Mouse (Mus musculus) limb, embryonic 12.5 days (tissue): ENCODE measurements around the gene Hrasls. TPM values are rescaled to one million over a fixed set of nuclear protein-coding genes. Genes with fewer than 3 reads are reported as not detected.

Source experiments
- ATAC-seq: fragments of 200-750 bp; cut with Nextera tagmentation; 2 replicates; pipeline ENCODE4 v1.8.0; 2017; ENCODE audit warnings: low read depth, moderate TSS enrichment; ENCODE audit not compliant: insufficient number of reproducible peaks, insufficient read depth, low FRiP score, low TSS enrichment
- H3K27ac ChIP-seq: fragments of 300-500 bp; sonication (generic); 2 replicates; pipeline ENCODE4 v1.5.1; 2016; ENCODE audit warnings: mild to moderate bottlenecking, moderate library complexity
- H3K27me3 ChIP-seq: fragments of 300-500 bp; sonication (generic); 2 replicates; pipeline ENCODE4 v1.6.1; 2016; ENCODE audit warnings: mild to moderate bottlenecking, moderate library complexity
- H3K36me3 ChIP-seq: fragments of 300-500 bp; sonication (generic); 2 replicates; pipeline ENCODE4 v1.6.1; 2016; ENCODE audit warnings: mild to moderate bottlenecking, moderate library complexity
- H3K4me1 ChIP-seq: fragments of 300-500 bp; sonication (generic); replicated peaks from 2 replicates; pipeline ENCODE4 v1.6.1; 2016
- H3K4me2 ChIP-seq: fragments of 300-500 bp; sonication (generic); 2 replicates; pipeline ENCODE4 v1.6.1; 2016; ENCODE audit warnings: mild to moderate bottlenecking, moderate library complexity
- H3K4me3 ChIP-seq: fragments of 300-500 bp; sonication (generic); replicated peaks from 2 replicates; pipeline ENCODE4 v1.5.1; 2016; ENCODE audit warnings: mild to moderate bottlenecking
- H3K9ac ChIP-seq: fragments of 300-500 bp; sonication (generic); replicated peaks from 2 replicates; pipeline ENCODE4 v1.6.1; 2016; ENCODE audit warnings: mild to moderate bottlenecking, moderate library complexity
- H3K9me3 ChIP-seq: fragments of 300-500 bp; sonication (generic); 2 replicates; pipeline ENCODE4 v1.6.1; 2016; ENCODE audit warnings: mild to moderate bottlenecking, moderate library complexity
- WGBS: fragments of 180-500 bp; shearing (Covaris S2); methylation state at CpG from one replicate; pipeline ENCODE4 v1.1.7; 2016; 5-methylcytosine and 5-hydroxymethylcytosine counted together
- polyA plus RNA-seq: library from polyadenylated mRNA; unstranded; fragments of >200 nt; fragmentation: Nextera tagmentation; extraction: Ambion mirVana; gene quantifications from 2 replicates; pipeline ENCODE4 v1.2.1, GENCODE M21; 2016

The Hrasls gene
- polyA plus RNA-seq, result 1.1 and 2.0 TPM in 2 replicates

- Histone ChIP-seq H3K4me2 (peak within 1 kb of the TSS; percentile 91), H3K9me3 (no peaks in the 10 kb centered on the region), H3K9ac (peak within 1 kb of the TSS; percentile 56), H3K27ac (no peak within 1 kb of the TSS), H3K27me3 (peaks cover 51% of the 10 kb centered on the region), H3K4me3 (peak within 1 kb of the TSS; percentile 47), H3K4me1 (peaks cover 19% of the 10 kb centered on the region), H3K36me3 (no peaks in the 10 kb centered on the region)
- 1% methylated on average over 39 of the region's 39 CpGs for WGBS
- ATAC-seq, result peak; percentile 77
Measured at GRCm38 (mm10) chr16:29209605-29210411, at the start of gene Hrasls. Gene Hrasls (plus strand): TSS chr16:29209695.

- Histone ChIP-seq H3K9me3 (no peaks in the 10 kb centered on the region; the same call in 1 of the 2 replicates), H3K4me1 (0 out of 2 replicates have a peak, but pooled peaks cover 3% of the 10 kb centered on the region), H3K4me2 (no peak overlapping the region), H3K27ac (no peak overlapping the region), H3K36me3 (no peaks in the 10 kb centered on the region), H3K4me3 (no peak overlapping the region), H3K9ac (no peak overlapping the region), H3K27me3 (no peaks in the 10 kb centered on the region)
- 84% methylated on average over 4 of the region's 4 CpGs for WGBS
- ATAC-seq, result no peak
Measured at GRCm38 (mm10) chr16:29162271-29162670, 47.2 kb upstream of the Hrasls start.

- H3K27ac ChIP-seq, result no peak overlapping the region
- WGBS, result 28% methylated on average over 4 of the region's 4 CpGs
Measured at GRCm38 (mm10) chr16:29167051-29167450, 42.4 kb upstream of the Hrasls start.

DNA sequence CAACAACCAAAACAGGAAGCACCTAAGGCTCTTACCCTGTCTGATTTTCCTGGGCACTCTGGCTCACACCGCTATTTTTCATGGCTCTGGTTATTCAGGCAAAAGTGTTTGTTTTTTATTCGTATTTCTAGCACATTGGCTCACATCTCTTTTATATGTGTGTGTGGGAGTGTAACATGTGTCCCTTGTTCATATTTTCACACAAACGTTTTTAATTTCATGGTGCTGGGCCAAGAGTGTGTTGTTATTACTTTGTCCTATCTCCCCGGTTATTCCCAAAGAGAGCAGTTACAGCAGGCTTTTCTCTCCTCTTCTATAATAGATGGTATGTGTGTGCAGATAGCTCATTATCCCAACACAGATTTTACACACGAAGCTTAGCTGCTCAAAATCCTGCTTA lies 37.8 kb upstream of the Hrasls start:
- Histone ChIP-seq H3K4me3 (no peak overlapping the region), H3K36me3 (no peaks in the 10 kb centered on the region), H3K27ac (no peak overlapping the region), H3K9ac (no peak overlapping the region), H3K27me3 (no peaks in the 10 kb centered on the region), H3K4me1 (no peaks in the 10 kb centered on the region), H3K4me2 (no peak overlapping the region), H3K9me3 (no peaks in the 10 kb centered on the region)
- 88% methylated on average over 5 of the region's 5 CpGs for WGBS
- no peak for ATAC-seq

More at GRCm38 (mm10) chr16:29167051-29167450, 42.4 kb upstream of the Hrasls start:
- no peak overlapping the region for H3K4me2 ChIP-seq
- no peaks in the 10 kb centered on the region for H3K9me3 ChIP-seq
- H3K9ac ChIP-seq, result no peak overlapping the region
- no peaks in the 10 kb centered on the region for H3K27me3 ChIP-seq
- ATAC-seq, result no peak
- H3K36me3 ChIP-seq, result no peaks in the 10 kb centered on the region
- H3K4me1 ChIP-seq, result 0 out of 2 replicates have a peak, but pooled peaks cover 3% of the 10 kb centered on the region
- no peak overlapping the region for H3K4me3 ChIP-seq

DNA sequence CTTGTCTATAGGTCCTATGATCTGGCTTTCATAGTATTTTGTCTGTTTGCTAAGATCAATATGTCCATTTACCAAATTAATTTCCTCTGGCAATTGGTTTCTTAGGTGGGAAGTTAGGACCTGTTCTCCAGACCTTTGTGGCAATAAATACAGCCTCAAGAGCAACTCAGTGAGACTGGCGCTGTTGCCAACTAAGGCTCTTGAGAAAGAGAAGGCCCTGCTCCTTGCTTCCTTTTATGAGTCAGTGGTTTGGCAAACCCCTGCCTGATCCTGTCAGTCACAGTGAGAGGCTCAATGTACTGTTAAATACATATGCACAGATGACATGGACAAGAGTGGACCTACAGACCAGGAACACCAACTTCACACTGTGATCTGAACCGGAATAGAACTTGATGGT lies 36.3 kb upstream of the Hrasls start:
- H3K4me3 ChIP-seq, result no peak overlapping the region
- 94% methylated on average over 2 of the region's 2 CpGs for WGBS
- no peak overlapping the region for H3K4me2 ChIP-seq
- H3K27me3 ChIP-seq, result no peaks in the 10 kb centered on the region
- ATAC-seq, result no peak
- no peaks in the 10 kb centered on the region for H3K4me1 ChIP-seq
- no peaks in the 10 kb centered on the region for H3K36me3 ChIP-seq
- H3K27ac ChIP-seq, result no peak overlapping the region
- no peak overlapping the region for H3K9ac ChIP-seq
- H3K9me3 ChIP-seq, result no peaks in the 10 kb centered on the region

DNA sequence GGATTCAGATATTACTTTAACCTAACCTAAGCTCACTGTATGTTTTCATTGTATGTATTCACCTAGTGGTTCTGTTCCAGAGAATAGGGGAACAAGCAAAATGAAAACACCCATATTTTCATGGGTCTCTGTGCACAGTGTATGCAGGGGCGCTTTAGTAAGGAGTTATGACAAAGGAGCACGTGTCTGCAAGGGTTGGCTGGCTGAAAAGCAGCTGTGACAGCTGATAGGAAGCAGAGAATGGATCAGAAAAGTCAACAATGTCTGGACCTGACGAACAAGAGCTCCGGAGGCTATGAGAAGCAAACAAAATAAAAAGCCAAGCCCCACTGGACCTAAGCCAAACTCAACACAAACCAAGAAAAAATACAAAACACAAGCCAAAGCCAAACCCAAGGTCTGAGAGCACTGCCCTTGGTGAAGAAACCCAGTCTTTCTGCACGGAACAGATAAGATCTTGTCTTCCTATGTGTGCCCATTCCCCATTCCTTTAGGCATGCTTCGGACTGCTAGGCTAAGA lies 34.6 kb upstream of the Hrasls start:
- Histone ChIP-seq H3K36me3 (no peaks in the 10 kb centered on the region), H3K9me3 (no peaks in the 10 kb centered on the region), H3K27ac (no peak overlapping the region), H3K4me1 (no peaks in the 10 kb centered on the region), H3K9ac (no peak overlapping the region), H3K4me2 (no peak overlapping the region), H3K27me3 (no peaks in the 10 kb centered on the region), H3K4me3 (no peak overlapping the region)
- WGBS, result 81% methylated on average over 6 of the region's 6 CpGs
- no peak for ATAC-seq

DNA sequence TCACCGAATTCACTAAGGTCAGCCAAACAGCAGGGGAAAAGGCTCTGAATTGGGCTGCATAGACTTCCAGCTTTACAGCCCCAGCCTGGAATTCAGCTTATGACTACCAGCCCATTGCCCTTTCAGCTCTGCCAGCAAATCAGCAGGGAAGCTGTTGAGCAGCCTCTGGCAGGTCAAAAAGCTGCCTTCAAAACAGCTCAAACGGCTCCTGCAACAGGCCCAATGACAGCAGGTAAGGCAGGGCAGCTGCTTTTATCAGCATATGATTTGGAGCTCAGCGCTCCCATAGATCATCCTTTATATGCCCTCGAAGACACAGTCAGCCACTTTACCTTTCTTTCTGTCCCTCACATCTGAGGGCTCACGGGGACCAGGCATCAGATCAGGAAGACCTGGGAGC lies 16.6 kb upstream of the Hrasls start:
- WGBS, result 40% methylated on average over 5 of the region's 5 CpGs
- Histone ChIP-seq H3K27ac (no peak overlapping the region), H3K9ac (no peak overlapping the region), H3K36me3 (no peaks in the 10 kb centered on the region), H3K4me2 (no peak overlapping the region), H3K27me3 (peaks cover 15% of the 10 kb centered on the region; the same call in 1 of the 2 replicates), H3K9me3 (no peaks in the 10 kb centered on the region), H3K4me1 (no peaks in the 10 kb centered on the region), H3K4me3 (no peak overlapping the region)
- no peak for ATAC-seq

DNA sequence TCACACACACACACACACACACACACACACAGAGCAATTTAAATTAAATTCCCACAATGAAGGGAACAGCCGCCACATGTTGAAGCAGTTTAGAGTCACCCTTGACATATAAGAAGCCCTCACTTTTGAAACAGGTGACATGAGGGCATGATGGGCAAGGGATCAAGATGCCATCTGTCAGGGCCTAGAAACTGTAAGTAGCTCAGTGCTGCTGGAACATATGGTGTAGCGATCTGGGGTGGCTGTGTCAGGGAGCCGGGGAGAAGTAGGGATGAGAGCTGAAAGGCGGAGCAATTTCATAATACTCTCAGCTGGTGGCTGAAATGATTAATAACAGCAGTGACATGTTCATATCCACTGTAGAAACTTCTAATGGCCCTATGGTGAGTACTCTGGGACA lies 15.5 kb upstream of the Hrasls start:
- H3K9ac ChIP-seq, result no peak overlapping the region
- H3K4me1 ChIP-seq, result peaks cover 8% of the 10 kb centered on the region; the same call in 1 of the 2 replicates
- no peak overlapping the region for H3K27ac ChIP-seq
- H3K9me3 ChIP-seq, result no peaks in the 10 kb centered on the region
- no peak overlapping the region for H3K4me3 ChIP-seq
- H3K27me3 ChIP-seq, result peaks cover 20% of the 10 kb centered on the region; the same call in 1 of the 2 replicates
- 73% methylated on average over 4 of the region's 4 CpGs for WGBS
- H3K4me2 ChIP-seq, result no peak overlapping the region
- no peak for ATAC-seq
- H3K36me3 ChIP-seq, result no peaks in the 10 kb centered on the region

DNA sequence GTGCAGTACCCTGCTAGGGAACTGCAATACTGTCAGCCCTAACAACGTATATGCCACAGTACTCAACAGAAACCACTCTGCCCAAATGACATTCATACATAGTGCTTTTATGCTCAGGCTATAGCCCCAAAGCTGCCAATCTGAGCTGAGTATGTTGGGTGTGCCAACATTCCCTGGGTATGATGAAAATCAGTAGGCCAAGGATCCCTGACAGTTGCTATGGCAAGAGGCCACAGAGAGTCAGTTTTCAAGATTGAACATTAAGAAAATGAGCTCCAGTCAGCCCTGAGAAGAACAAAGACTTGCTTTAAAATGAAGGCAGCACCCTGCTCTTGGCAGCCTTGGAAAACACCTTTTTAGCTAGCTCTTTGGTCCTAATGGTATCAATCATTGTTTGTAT lies 14.3 kb upstream of the Hrasls start:
- ATAC-seq, result no peak
- Histone ChIP-seq H3K4me2 (no peak overlapping the region), H3K27ac (no peak overlapping the region), H3K9me3 (no peaks in the 10 kb centered on the region), H3K4me3 (no peak overlapping the region), H3K4me1 (peaks cover 10% of the 10 kb centered on the region; the same call in 1 of the 2 replicates), H3K27me3 (peaks cover 24% of the 10 kb centered on the region), H3K9ac (no peak overlapping the region), H3K36me3 (no peaks in the 10 kb centered on the region)
- WGBS, result 75% methylated on average over 1 of the region's 1 CpGs

- WGBS, result 12% methylated on average over 5 of the region's 5 CpGs
- peaks cover 10% of the 10 kb centered on the region; the same call in 1 of the 2 replicates for H3K4me1 ChIP-seq
- no peaks in the 10 kb centered on the region for H3K36me3 ChIP-seq
- no peaks in the 10 kb centered on the region for H3K9me3 ChIP-seq
- ATAC-seq, result peak; percentile 54; the same call in 1 of the 2 replicates
- H3K27ac ChIP-seq, result peak overlapping the region; percentile 8; the same call in 1 of the 2 replicates
- H3K4me3 ChIP-seq, result no peak overlapping the region
- peaks cover 37% of the 10 kb centered on the region for H3K27me3 ChIP-seq
- H3K4me2 ChIP-seq, result no peak overlapping the region
- no peak overlapping the region for H3K9ac ChIP-seq
Measured at GRCm38 (mm10) chr16:29198461-29198860, 11.0 kb upstream of the Hrasls start.

GRCm38 (mm10) chr16:29201146-29201545 lies 8.3 kb upstream of the Hrasls start:
- Histone ChIP-seq H3K4me1 (peaks cover 21% of the 10 kb centered on the region), H3K27ac (no peak overlapping the region), H3K27me3 (peaks cover 37% of the 10 kb centered on the region), H3K9me3 (no peaks in the 10 kb centered on the region), H3K9ac (no peak overlapping the region), H3K4me2 (no peak overlapping the region), H3K4me3 (no peak overlapping the region), H3K36me3 (no peaks in the 10 kb centered on the region)
- 88% methylated on average over 2 of the region's 2 CpGs for WGBS
- no peak for ATAC-seq
